Mouse (Mus musculus) activated CD4-positive, CD25-positive, alpha-beta regulatory T cell, adult 4 months (primary cell): ENCODE data around the gene Mcoln3. TPM values are rescaled to one million over a fixed set of nuclear protein-coding genes. Genes with fewer than 3 reads are reported as not detected.

Experiments used
- ATAC-seq: one replicate; pipeline ENCODE4 v1.8.0; 2017
- polyA plus RNA-seq, 2 experiments: library from polyadenylated mRNA; unstranded; fragments of 100-300 nt; shearing (Covaris generic); gene quantifications; one replicate each; pipeline ENCODE4 v1.2.1; 2017

Mcoln3 gene
- polyA plus RNA-seq, 2 experiments from 2014 or later, result 3.4 to 5.1 TPM

GRCm38 (mm10) chr3:146177748-146178582 is 60.7 kb downstream of the Mcoln3 start:
- ATAC-seq, result peak; percentile 89

- no peak for ATAC-seq
Observed at GRCm38 (mm10) chr3:146180341-146180740, 63.1 kb downstream of the Mcoln3 start.

GRCm38 (mm10) chr3:146180986-146181385 is 63.7 kb downstream of the Mcoln3 start:
- ATAC-seq, result no peak

GRCm38 (mm10) chr3:146184992-146185657 is 67.9 kb downstream of the Mcoln3 start:
- ATAC-seq, result peak; percentile 71

GRCm38 (mm10) chr3:146186033-146186432 is 68.8 kb downstream of the Mcoln3 start:
- ATAC-seq, result peak; percentile 70

GRCm38 (mm10) chr3:146189933-146190332 is 72.7 kb downstream of the Mcoln3 start:
- no peak for ATAC-seq

Other genes with a start within 250 kb of the Mcoln3 start
- 10 to 100 TPM; 51.9 to 53.0 TPM for gene Bcl10, start 194.6 kb upstream of the Mcoln3 start, polyA plus RNA-seq
- gene 2410004B18Rik, start 179.4 kb upstream of the Mcoln3 start, polyA plus RNA-seq, result 10 to 100 TPM; 14.2 to 21.6 TPM
- gene Syde2, start 129.6 kb upstream of the Mcoln3 start, polyA plus RNA-seq, result not detected
- not detected for gene Wdr63, start 9.3 kb upstream of the Mcoln3 start, polyA plus RNA-seq
- gene Mcoln2, start 32.4 kb downstream of the Mcoln3 start, polyA plus RNA-seq, result 10 to 100 TPM in 1 of 2 experiments, 1 to 10 TPM in 1; 5.6 to 11.7 TPM
- gene Lpar3, start 103.5 kb downstream of the Mcoln3 start, polyA plus RNA-seq, result not detected